Mouse (Mus musculus) CH12.LX (cell line): ENCODE measurements at regions not wholly inside any gene's neighbourhood (a gene's known extent, or its start where the extent isn't known, plus 50 kb on each side); places are given as distances from the start of the nearest gene placed in this dataset.

Experiments
- DNase-seq: peaks from one replicate; pipeline ENCODE4 v3.0.0-alpha.2; 2013; ENCODE audit errors: extremely low read depth
- H3K27ac ChIP-seq: 2 replicates; pipeline ENCODE4 v1.5.1; 2012; ENCODE audit warnings: low read depth, mild to moderate bottlenecking, control low read depth, moderate library complexity; ENCODE audit not compliant: insufficient read depth
- H3K27me3 ChIP-seq: replicated peaks from 2 replicates; pipeline ENCODE3; 2012; ENCODE audit warnings: inconsistent platforms
- H3K36me3 ChIP-seq, 2 experiments: replicated peaks in 1 of 2; 2 replicates each; pipeline versions ENCODE3 to v1.6.1; 2012; ENCODE audit warnings: inconsistent platforms in 1 of 2, low read length in 1 of 2, mild to moderate bottlenecking in 1 of 2, mixed read lengths in 1 of 2, moderate library complexity in 1 of 2; ENCODE audit not compliant: control insufficient read depth in 1 of 2, insufficient read depth in 1 of 2
- H3K4me1 ChIP-seq, 2 experiments: 2 replicates each; pipeline ENCODE4 v1.6.1; 2012; ENCODE audit warnings: inconsistent platforms in 1 of 2, moderate library complexity in 1 of 2; ENCODE audit not compliant: insufficient read depth in 2 of 2, control insufficient read depth in 1 of 2
- H3K4me2 ChIP-seq: 2 replicates; pipeline ENCODE4 v1.6.1; 2012; ENCODE audit warnings: low read depth, mild to moderate bottlenecking, control low read depth; ENCODE audit not compliant: poor library complexity, insufficient read depth, severe bottlenecking
- H3K4me3 ChIP-seq, 3 experiments: fragments of 150-350 bp in 1 of 3; sonication (generic) in 1 of 3; replicated peaks in 1 of 3; 2 replicates each; pipeline versions ENCODE3 to v1.5.1; 2011 to 2012; ENCODE audit warnings: low read depth in 2 of 3, low read length in 2 of 3, mild to moderate bottlenecking in 2 of 3, moderate library complexity in 2 of 3, control low read depth in 1 of 3, improper control_type of control experiment in 1 of 3, inconsistent platforms in 1 of 3, mixed read lengths in 1 of 3; ENCODE audit not compliant: poor library complexity in 1 of 3
- H3K79me2 ChIP-seq: replicated peaks from 2 replicates; pipeline ENCODE4 v1.6.1; 2012; ENCODE audit warnings: mild to moderate bottlenecking, moderate library complexity; ENCODE audit not compliant: control insufficient read depth, poor library complexity, insufficient read depth, severe bottlenecking; ENCODE audit errors: extremely low read depth
- H3K9ac ChIP-seq: 2 replicates; pipeline ENCODE4 v1.6.1; 2012; ENCODE audit warnings: low read depth, mild to moderate bottlenecking, control low read depth, moderate library complexity; ENCODE audit not compliant: insufficient read depth
- H3K9me3 ChIP-seq: replicated peaks from 2 replicates; pipeline ENCODE3; 2012; ENCODE audit warnings: low read length, inconsistent platforms, mixed read lengths
- BHLHE40 ChIP-seq: IDR thresholded peaks from 2 replicates; pipeline ENCODE4 v1.6.1; 2011; ENCODE audit warnings: mild to moderate bottlenecking, low read depth, low read length, improper control_type of control experiment
- CHD2 ChIP-seq: IDR thresholded peaks from 2 replicates; pipeline ENCODE4 v1.6.1; 2011; ENCODE audit warnings: low read length, improper control_type of control experiment
- CTCF ChIP-seq, 2 experiments: IDR thresholded peaks in 1 of 2; conservative IDR thresholded peaks in 1 of 2; 2 replicates each; pipeline ENCODE4 v1.5.1; 2011 to 2012; ENCODE audit warnings: low read depth in 2 of 2, low read length in 2 of 2, improper control_type of control experiment in 1 of 2, inconsistent platforms in 1 of 2, mild to moderate bottlenecking in 1 of 2, moderate library complexity in 1 of 2
- E2F4 ChIP-seq: IDR thresholded peaks from 2 replicates; pipeline ENCODE4 v1.6.1; 2011; ENCODE audit warnings: low read depth, low read length, improper control_type of control experiment; ENCODE audit not compliant: insufficient replicate concordance
- ELF1 ChIP-seq: IDR thresholded peaks from 2 replicates; pipeline ENCODE4 v1.6.1; 2014; ENCODE audit warnings: low read depth, mild to moderate bottlenecking, inconsistent platforms, low read length, improper control_type of control experiment
- EP300 ChIP-seq: IDR thresholded peaks from 2 replicates; pipeline ENCODE4 v1.6.1; 2011; ENCODE audit warnings: low read length, improper control_type of control experiment
- GABPA ChIP-seq: IDR thresholded peaks from 2 replicates; pipeline ENCODE4 v1.6.1; 2012; ENCODE audit warnings: low read depth, low read length, improper control_type of control experiment, inconsistent platforms; ENCODE audit not compliant: insufficient replicate concordance
- JUND ChIP-seq: conservative IDR thresholded peaks from 2 replicates; pipeline ENCODE4 v1.6.1; 2011; ENCODE audit warnings: low read depth, low read length, improper control_type of control experiment
- KAT2A ChIP-seq: IDR thresholded peaks from 2 replicates; pipeline ENCODE4 v1.6.1; 2012; ENCODE audit warnings: low read length, improper control_type of control experiment, inconsistent platforms; ENCODE audit not compliant: insufficient replicate concordance
- MAFK ChIP-seq: IDR thresholded peaks from 2 replicates; pipeline ENCODE4 v1.6.1; 2011; ENCODE audit warnings: low read length, improper control_type of control experiment; ENCODE audit not compliant: insufficient replicate concordance
- MAZ ChIP-seq: IDR thresholded peaks from 2 replicates; pipeline ENCODE4 v1.6.1; 2012; ENCODE audit warnings: low read depth, mild to moderate bottlenecking, inconsistent platforms, low read length, improper control_type of control experiment, moderate library complexity
- NELFE ChIP-seq: IDR thresholded peaks from 2 replicates; pipeline ENCODE4 v1.6.1; 2011; ENCODE audit warnings: low read depth, low read length, improper control_type of control experiment
- POLR2A ChIP-seq: IDR thresholded peaks from 2 replicates; pipeline ENCODE4 v1.6.1; 2011; ENCODE audit warnings: low read depth, mild to moderate bottlenecking, improper control_type of control experiment, low read length
- RCOR1 ChIP-seq: conservative IDR thresholded peaks from 2 replicates; pipeline ENCODE4 v1.6.1; 2012; ENCODE audit warnings: low read depth, mild to moderate bottlenecking, inconsistent platforms, low read length, improper control_type of control experiment
- SMC3 ChIP-seq: IDR thresholded peaks from 2 replicates; pipeline ENCODE4 v1.6.1; 2011; ENCODE audit warnings: low read depth, low read length, improper control_type of control experiment
- TBP ChIP-seq: conservative IDR thresholded peaks from 2 replicates; pipeline ENCODE4 v1.6.1; 2011; ENCODE audit warnings: low read depth, low read length, improper control_type of control experiment
- TCF12 ChIP-seq: IDR thresholded peaks from 2 replicates; pipeline ENCODE4 v1.6.1; 2014; ENCODE audit warnings: low read depth, mild to moderate bottlenecking, inconsistent platforms, low read length, improper control_type of control experiment
- dilution Hi-C: fragments of 300-500 bp; cut with MboI; formaldehyde crosslinking; loops from 2 replicates; pipeline ENCODE4 v1.14.3; 2020; ENCODE audit warnings: low sequenced_read_pairs; ENCODE audit not compliant: extremely low pct_unique_long_range_greater_than_20kb, extremely low pct_ligation_motif_present
- in situ Hi-C: fragments of 300-500 bp; cut with MboI; formaldehyde crosslinking; loops from 3 replicates; pipeline ENCODE4 v1.14.3; 2019; ENCODE audit warnings: low sequenced_read_pairs, low pct_ligation_motif_present, low pct_unique_long_range_greater_than_20kb, mixed read lengths

GRCm38 (mm10) chr13:72120467-72120866 is 156.9 kb upstream of the Irx1 start:
- Histone ChIP-seq H3K27ac (no peak overlapping the region), H3K27me3 (no peaks in the 10 kb centered on the region), H3K79me2 (no peaks in the 10 kb centered on the region), H3K9ac (no peak overlapping the region), H3K36me3 (no peaks in the 10 kb centered on the region), H3K4me3 (no peak overlapping the region), H3K4me2 (no peak overlapping the region), H3K9me3 (peaks cover 86% of the 10 kb centered on the region), H3K4me1 (no peaks in the 10 kb centered on the region)
- TF ChIP-seq NELFE = no peak
- no peak for TF ChIP-seq MAZ
- no peak for TF ChIP-seq MAFK
- no peak for TF ChIP-seq ELF1
- no peak for TF ChIP-seq GABPA
- TF ChIP-seq SMC3 = no peak
- no peak for TF ChIP-seq EP300
- TF ChIP-seq KAT2A = no peak
- TF ChIP-seq E2F4 = no peak
- no peak for TF ChIP-seq BHLHE40
- TF ChIP-seq CHD2 = no peak
- TF ChIP-seq POLR2A = no peak
- no peak for TF ChIP-seq CTCF (conservative IDR thresholded peaks at IDR 0.05 in 1 of 2, IDR thresholded peaks at IDR 0.05 in 1 of 2; ENCODE audit: low read depth in 2 of 2, low read length in 2 of 2)
- dilution Hi-C loops (no loop called here), in situ Hi-C loops (no loop called here)
- DNase-seq = no peak

GRCm38 (mm10) chr13:72120911-72121553 is 157.5 kb upstream of the Irx1 start:
- Histone ChIP-seq H3K9ac (no peak overlapping the region), H3K27ac (no peak overlapping the region), H3K27me3 (no peaks in the 10 kb centered on the region), H3K4me3 (no peak overlapping the region), H3K36me3 (no peaks in the 10 kb centered on the region), H3K79me2 (no peaks in the 10 kb centered on the region), H3K9me3 (peaks cover 88% of the 10 kb centered on the region), H3K4me2 (no peak overlapping the region), H3K4me1 (no peaks in the 10 kb centered on the region)
- DNase-seq = no peak
- in situ Hi-C loops = no loop called here
- no peak for TF ChIP-seq NELFE
- dilution Hi-C loops = no loop called here

- no peaks in the 10 kb centered on the region for H3K79me2 ChIP-seq
- no peak overlapping the region for H3K27ac ChIP-seq
- no peak overlapping the region for H3K4me3 ChIP-seq
- H3K27me3 ChIP-seq = no peaks in the 10 kb centered on the region
- H3K9ac ChIP-seq = no peak overlapping the region
- in situ Hi-C loops = no loop called here
- peaks cover 89% of the 10 kb centered on the region for H3K9me3 ChIP-seq
- H3K4me1 ChIP-seq = no peaks in the 10 kb centered on the region
- dilution Hi-C loops = no loop called here
- H3K36me3 ChIP-seq = no peaks in the 10 kb centered on the region
- no peak for DNase-seq
- no peak for TF ChIP-seq JUND
- no peak for TF ChIP-seq TBP
- no peak for TF ChIP-seq TCF12
- TF ChIP-seq RCOR1 = no peak
- TF ChIP-seq SMC3 = no peak
- H3K4me2 ChIP-seq = no peak overlapping the region
These were observed 158.2 kb upstream of the Irx1 start for GRCm38 (mm10) chr13:72121554-72122229.
